Mouse (Mus musculus): Measurements from ENCODE around the gene Olfr235. TPM values are rescaled to one million over a fixed set of nuclear protein-coding genes. Genes with fewer than 3 reads are reported as not detected.
"Not testable (repeated sequence)": the region's sequence is repeated elsewhere in the genome, so short reads cannot be mapped to it uniquely, and the experiment has no call there.

Gene Olfr235
- not detected in 2 replicates for polyA plus RNA-seq (2012; rRNA removed)
- not detected in 2 replicates for polyA plus RNA-seq (2014; fragmentation: Nextera tagmentation; extraction: Ambion mirVana)

DNA sequence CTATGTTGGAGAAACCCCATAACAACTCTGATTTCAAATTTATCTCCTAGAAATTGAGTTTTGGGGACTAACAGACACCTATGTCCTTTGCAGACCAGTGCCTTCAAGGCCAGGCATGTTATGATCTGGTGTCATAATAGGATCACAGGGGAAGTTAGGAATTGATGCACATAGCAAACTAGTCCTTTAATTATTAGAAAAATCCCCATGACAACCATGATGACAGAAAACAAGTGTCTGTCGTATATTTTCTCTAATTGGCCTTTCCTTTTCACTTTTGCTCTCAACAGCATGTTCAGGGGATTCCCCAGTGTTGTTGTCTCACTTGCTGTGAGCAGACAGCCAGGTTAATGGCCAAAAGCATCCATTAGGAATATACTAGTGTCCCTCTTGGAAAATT is at the start of gene Olfr235:
Gene Olfr235 (plus strand): TSS at position 301 of the 400 bp plus-strand sequence.
- 77% methylated on average over 1 of the region's 1 CpGs for WGBS
- no peaks in the 10 kb centered on the region for H3K36me3 ChIP-seq (ENCODE audit: control insufficient read depth, insufficient read depth, low read length)
- no peaks in the 10 kb centered on the region for H3K27me3 ChIP-seq (ENCODE audit: control insufficient read depth, insufficient read depth, low read length)
- no peak for DNase-seq (ENCODE audit: low spot score)
- TF ChIP-seq POLR2A (IDR thresholded peaks at IDR 0.05; ENCODE audit: borderline replicate concordance, extremely low read depth, insufficient read depth, insufficient read length) = no peak
- no peak within 1 kb of the TSS for H3K4me2 ChIP-seq (replicated peaks; ENCODE audit: low read depth, low read length, severe bottlenecking)
- no peak within 1 kb of the TSS for H3K9ac ChIP-seq (ENCODE audit: low read depth, low read length, severe bottlenecking)
- H3K4me1 ChIP-seq (ENCODE audit: control insufficient read depth, insufficient read depth, low read length) = no peaks in the 10 kb centered on the region
- H3K4me3 ChIP-seq (replicated peaks; ENCODE audit: low read length) = no peak within 1 kb of the TSS
- no peaks in the 10 kb centered on the region for H3K9me3 ChIP-seq (ENCODE audit: control insufficient read depth, low read length)
- ATAC-seq (ENCODE audit: low FRiP score, low read depth) = no peak
- H3K27ac ChIP-seq (replicated peaks; ENCODE audit: low read depth, low read length) = no peak within 1 kb of the TSS

DNA sequence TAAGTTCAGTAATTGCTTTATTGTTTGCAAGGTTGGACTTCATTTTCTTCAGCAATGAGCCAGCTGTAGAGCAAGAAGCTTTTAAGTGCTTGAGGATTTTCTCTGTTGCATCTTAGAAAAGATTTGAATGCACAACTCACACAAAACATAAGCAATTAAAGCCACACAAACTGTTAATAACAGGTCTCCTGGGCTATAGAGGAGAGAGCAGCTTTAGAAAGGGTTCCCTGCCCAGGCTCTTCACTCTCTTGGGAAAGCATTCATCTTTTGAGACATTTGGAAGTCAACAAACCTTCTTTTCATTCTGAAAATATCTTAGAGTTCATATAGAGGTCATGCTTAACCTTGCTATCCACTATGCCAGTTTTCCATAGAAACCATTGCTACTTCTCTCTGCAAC is 28.3 kb upstream of the Olfr235 start, which contains the start of gene Olfr1432:
Gene Olfr1432 (minus strand): TSS at position 101 of the 400 bp plus-strand sequence.
- H3K9ac ChIP-seq (ENCODE audit: low read depth, low read length, severe bottlenecking); H3K27me3 ChIP-seq (ENCODE audit: control insufficient read depth, insufficient read depth, low read length); H3K36me3 ChIP-seq (ENCODE audit: control insufficient read depth, insufficient read depth, low read length); DNase-seq (ENCODE audit: low spot score); ATAC-seq (ENCODE audit: low FRiP score, low read depth); H3K4me3 ChIP-seq (replicated peaks; ENCODE audit: low read length); H3K27ac ChIP-seq (replicated peaks; ENCODE audit: low read depth, low read length); H3K9me3 ChIP-seq (ENCODE audit: control insufficient read depth, low read length); H3K4me2 ChIP-seq (replicated peaks; ENCODE audit: low read depth, low read length, severe bottlenecking); H3K4me1 ChIP-seq (ENCODE audit: control insufficient read depth, insufficient read depth, low read length): not testable (repeated sequence)

DNA sequence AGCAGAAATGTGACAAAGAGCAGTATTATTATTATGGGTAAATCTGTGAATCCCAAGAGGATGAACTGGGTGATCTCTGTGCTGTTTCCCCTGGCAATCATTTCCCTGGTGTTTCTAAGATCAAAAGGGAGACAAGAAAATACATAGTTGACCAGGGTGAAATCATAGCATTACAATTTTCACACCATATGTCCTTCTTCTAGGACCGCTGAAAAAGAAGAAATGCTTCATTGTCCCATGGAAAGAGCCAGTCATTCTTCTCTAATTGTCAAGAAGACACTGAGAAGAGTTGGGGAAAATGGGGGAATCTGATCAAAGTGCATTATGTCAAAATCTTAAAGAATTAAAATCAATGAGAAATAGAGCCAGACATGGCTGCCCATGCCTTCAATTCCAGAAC is 19.3 kb upstream of the Olfr235 start, which contains the start of gene Olfr262:
Gene Olfr262 (minus strand): TSS at position 101 of the 400 bp plus-strand sequence.
- 76% methylated on average over 1 of the region's 1 CpGs for WGBS

DNA sequence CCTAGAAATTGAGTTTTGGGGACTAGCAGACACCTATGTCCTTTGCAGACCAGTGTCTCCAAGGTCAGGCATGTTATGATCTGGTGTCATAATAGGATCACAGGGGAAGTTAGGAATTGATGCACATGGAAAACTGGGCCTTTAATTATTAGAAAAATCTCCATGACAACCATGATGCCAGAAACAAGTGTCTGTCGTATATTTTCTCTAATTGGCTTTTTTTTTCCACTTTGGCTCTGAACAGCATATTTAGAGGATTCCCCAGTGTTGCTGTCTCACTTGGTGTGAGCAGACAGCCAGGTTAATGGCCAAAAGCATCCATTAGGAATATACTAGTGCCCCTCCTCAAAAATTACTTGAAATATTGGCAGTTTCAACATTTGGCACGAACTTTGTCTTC is 18.7 kb downstream of the Olfr235 start, which contains the start of gene Olfr1434:
Gene Olfr1434 (plus strand): TSS at position 301 of the 400 bp plus-strand sequence.
- H3K9me3 ChIP-seq (ENCODE audit: control insufficient read depth, low read length) = no peaks in the 10 kb centered on the region
- H3K4me1 ChIP-seq (ENCODE audit: control insufficient read depth, insufficient read depth, low read length) = no peaks in the 10 kb centered on the region
- DNase-seq (ENCODE audit: low spot score) (no peak), ATAC-seq (ENCODE audit: low FRiP score, low read depth) (no peak)
- no peak for TF ChIP-seq POLR2A (IDR thresholded peaks at IDR 0.05; ENCODE audit: borderline replicate concordance, extremely low read depth, insufficient read depth, insufficient read length)
- H3K27ac ChIP-seq (replicated peaks; ENCODE audit: low read depth, low read length) = no peak within 1 kb of the TSS
- H3K4me3 ChIP-seq (replicated peaks; ENCODE audit: low read length) = no peak within 1 kb of the TSS
- H3K4me2 ChIP-seq (replicated peaks; ENCODE audit: low read depth, low read length, severe bottlenecking) = no peak within 1 kb of the TSS
- H3K27me3 ChIP-seq (ENCODE audit: control insufficient read depth, insufficient read depth, low read length) = no peaks in the 10 kb centered on the region
- H3K9ac ChIP-seq (ENCODE audit: low read depth, low read length, severe bottlenecking) = no peak within 1 kb of the TSS
- no peaks in the 10 kb centered on the region for H3K36me3 ChIP-seq (ENCODE audit: control insufficient read depth, insufficient read depth, low read length)
- 73% methylated on average over 2 of the region's 2 CpGs for WGBS

More for the DNA sequence above, 19.3 kb upstream of the Olfr235 start, which contains the start of gene Olfr262:
- no peak for TF ChIP-seq POLR2A (IDR thresholded peaks at IDR 0.05; ENCODE audit: borderline replicate concordance, extremely low read depth, insufficient read depth, insufficient read length)
- Histone ChIP-seq H3K4me2 (replicated peaks; ENCODE audit: low read depth, low read length, severe bottlenecking) (no peak within 1 kb of the TSS), H3K4me1 (ENCODE audit: control insufficient read depth, insufficient read depth, low read length) (no peaks in the 10 kb centered on the region), H3K9ac (ENCODE audit: low read depth, low read length, severe bottlenecking) (no peak within 1 kb of the TSS), H3K36me3 (ENCODE audit: control insufficient read depth, insufficient read depth, low read length) (no peaks in the 10 kb centered on the region), H3K27ac (replicated peaks; ENCODE audit: low read depth, low read length) (no peak within 1 kb of the TSS), H3K4me3 (replicated peaks; ENCODE audit: low read length) (no peak within 1 kb of the TSS), H3K27me3 (ENCODE audit: control insufficient read depth, insufficient read depth, low read length) (no peaks in the 10 kb centered on the region), H3K9me3 (ENCODE audit: control insufficient read depth, low read length) (no peaks in the 10 kb centered on the region)
- no peak for DNase-seq (ENCODE audit: low spot score)
- no peak for ATAC-seq (ENCODE audit: low FRiP score, low read depth)

DNA sequence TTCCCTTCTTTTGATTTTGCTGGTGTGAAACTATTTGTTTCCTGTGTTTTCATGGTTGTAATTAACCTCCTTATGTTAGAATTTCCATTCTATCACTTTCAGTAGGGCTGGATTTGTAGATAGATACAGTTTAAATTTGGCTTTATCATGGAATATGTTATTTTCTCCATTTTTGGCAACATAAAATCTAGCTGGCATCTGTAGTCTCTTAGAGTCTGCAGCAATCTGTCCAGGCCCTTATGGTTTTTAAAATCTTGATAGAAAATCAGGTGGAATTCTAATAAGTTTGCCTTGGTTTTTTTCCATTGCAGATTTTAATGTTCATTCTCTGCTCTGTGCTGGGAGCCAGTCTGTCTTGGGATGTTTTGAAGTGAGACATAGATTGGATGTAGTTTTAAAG is 32.1 kb downstream of the Olfr235 start:
- H3K9ac ChIP-seq (ENCODE audit: low read depth, low read length, severe bottlenecking) = no peak overlapping the region
- no peaks in the 10 kb centered on the region for H3K27me3 ChIP-seq (ENCODE audit: control insufficient read depth, insufficient read depth, low read length)
- H3K27ac ChIP-seq (replicated peaks; ENCODE audit: low read depth, low read length) = no peak overlapping the region
- no peak overlapping the region for H3K4me3 ChIP-seq (replicated peaks; ENCODE audit: low read length)
- DNase-seq (ENCODE audit: low spot score) (no peak), ATAC-seq (ENCODE audit: low FRiP score, low read depth) (no peak)
- no peak overlapping the region for H3K4me2 ChIP-seq (replicated peaks; ENCODE audit: low read depth, low read length, severe bottlenecking)
- H3K36me3 ChIP-seq (ENCODE audit: control insufficient read depth, insufficient read depth, low read length) = no peaks in the 10 kb centered on the region
- no peaks in the 10 kb centered on the region for H3K9me3 ChIP-seq (ENCODE audit: control insufficient read depth, low read length)
- H3K4me1 ChIP-seq (ENCODE audit: control insufficient read depth, insufficient read depth, low read length) = no peaks in the 10 kb centered on the region
- TF ChIP-seq POLR2A (IDR thresholded peaks at IDR 0.05; ENCODE audit: borderline replicate concordance, extremely low read depth, insufficient read depth, insufficient read length) = no peak

DNA sequence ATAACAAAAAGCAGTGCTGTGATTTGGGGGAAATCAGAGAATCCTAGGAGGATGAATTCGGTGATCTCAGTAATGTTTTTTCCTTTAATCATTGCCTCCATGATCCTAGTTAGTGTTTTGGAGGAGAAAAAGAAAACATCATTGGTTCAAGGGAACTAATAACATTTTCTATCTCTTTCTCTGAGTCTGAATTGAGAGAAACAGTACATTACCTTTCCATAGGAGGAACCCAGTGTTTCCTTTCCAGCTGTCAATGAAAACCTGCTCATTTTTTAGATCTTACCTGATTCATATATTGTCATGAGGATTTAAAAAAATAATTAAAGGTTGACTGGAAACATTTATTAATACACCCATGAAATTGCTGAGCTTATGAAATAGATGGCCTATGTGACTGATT is 38.2 kb downstream of the Olfr235 start, which contains the start of gene Olfr1436:
Gene Olfr1436 (minus strand): TSS at position 101 of the 400 bp plus-strand sequence.
- not testable (repeated sequence) for H3K9me3 ChIP-seq (ENCODE audit: control insufficient read depth, low read length); DNase-seq (ENCODE audit: low spot score); H3K9ac ChIP-seq (ENCODE audit: low read depth, low read length, severe bottlenecking); H3K4me3 ChIP-seq (replicated peaks; ENCODE audit: low read length); H3K27ac ChIP-seq (replicated peaks; ENCODE audit: low read depth, low read length); H3K4me1 ChIP-seq (ENCODE audit: control insufficient read depth, insufficient read depth, low read length); ATAC-seq (ENCODE audit: low FRiP score, low read depth); H3K27me3 ChIP-seq (ENCODE audit: control insufficient read depth, insufficient read depth, low read length); H3K4me2 ChIP-seq (replicated peaks; ENCODE audit: low read depth, low read length, severe bottlenecking); H3K36me3 ChIP-seq (ENCODE audit: control insufficient read depth, insufficient read depth, low read length)
- WGBS = 88% methylated on average over 1 of the region's 1 CpGs

Other genes starting within 250 kb of the Olfr235 start
- gene Olfr1423, start 219.7 kb upstream of the Olfr235 start, polyA plus RNA-seq (2012; rRNA removed) = not detected in 2 replicates
- not detected in 2 replicates for gene Olfr1423, start 219.7 kb upstream of the Olfr235 start, polyA plus RNA-seq (2014; fragmentation: Nextera tagmentation; extraction: Ambion mirVana)
- not detected in 2 replicates for gene Olfr1424, start 198.3 kb upstream of the Olfr235 start, polyA plus RNA-seq (2012; rRNA removed)
- not detected in 2 replicates for gene Olfr1424, start 198.3 kb upstream of the Olfr235 start, polyA plus RNA-seq (2014; fragmentation: Nextera tagmentation; extraction: Ambion mirVana)
- gene Olfr1425, start 183.3 kb upstream of the Olfr235 start, polyA plus RNA-seq (2012; rRNA removed) = not detected in 2 replicates
- not detected in 2 replicates for gene Olfr1425, start 183.3 kb upstream of the Olfr235 start, polyA plus RNA-seq (2014; fragmentation: Nextera tagmentation; extraction: Ambion mirVana)
- not detected in 2 replicates for gene Olfr1426, start 169.0 kb upstream of the Olfr235 start, polyA plus RNA-seq (2012; rRNA removed)
- gene Olfr1426, start 169.0 kb upstream of the Olfr235 start, polyA plus RNA-seq (2014; fragmentation: Nextera tagmentation; extraction: Ambion mirVana) = not detected in 2 replicates
- gene Olfr1427, start 157.7 kb upstream of the Olfr235 start, polyA plus RNA-seq (2012; rRNA removed) = not detected in 2 replicates
- gene Olfr1427, start 157.7 kb upstream of the Olfr235 start, polyA plus RNA-seq (2014; fragmentation: Nextera tagmentation; extraction: Ambion mirVana) = not detected in 2 replicates
- not detected in 2 replicates for gene Olfr1428, start 145.1 kb upstream of the Olfr235 start, polyA plus RNA-seq (2012; rRNA removed)
- gene Olfr1428, start 145.1 kb upstream of the Olfr235 start, polyA plus RNA-seq (2014; fragmentation: Nextera tagmentation; extraction: Ambion mirVana) = not detected in 2 replicates
- gene Olfr76, start 137.8 kb upstream of the Olfr235 start, polyA plus RNA-seq (2012; rRNA removed) = not detected in 2 replicates
- gene Olfr76, start 137.8 kb upstream of the Olfr235 start, polyA plus RNA-seq (2014; fragmentation: Nextera tagmentation; extraction: Ambion mirVana) = not detected in 2 replicates
- not detected in 2 replicates for gene Olfr1555-ps1, start 90.9 kb upstream of the Olfr235 start, polyA plus RNA-seq (2012; rRNA removed)
- gene Olfr1555-ps1, start 90.9 kb upstream of the Olfr235 start, polyA plus RNA-seq (2014; fragmentation: Nextera tagmentation; extraction: Ambion mirVana) = not detected in 2 replicates
- not detected in 2 replicates for gene Olfr1431, start 60.4 kb upstream of the Olfr235 start, polyA plus RNA-seq (2012; rRNA removed)
- not detected in 2 replicates for gene Olfr1431, start 60.4 kb upstream of the Olfr235 start, polyA plus RNA-seq (2014; fragmentation: Nextera tagmentation; extraction: Ambion mirVana)
- not detected in 2 replicates for gene Olfr1432, start 28.4 kb upstream of the Olfr235 start, polyA plus RNA-seq (2012; rRNA removed)
- gene Olfr1432, start 28.4 kb upstream of the Olfr235 start, polyA plus RNA-seq (2014; fragmentation: Nextera tagmentation; extraction: Ambion mirVana) = not detected in 2 replicates
- not detected in 2 replicates for gene Olfr262, start 19.4 kb upstream of the Olfr235 start, polyA plus RNA-seq (2012; rRNA removed)
- gene Olfr262, start 19.4 kb upstream of the Olfr235 start, polyA plus RNA-seq (2014; fragmentation: Nextera tagmentation; extraction: Ambion mirVana) = not detected in 2 replicates
- gene Olfr1434, start 18.8 kb downstream of the Olfr235 start, polyA plus RNA-seq (2012; rRNA removed) = not detected in 2 replicates
- not detected in 2 replicates for gene Olfr1434, start 18.8 kb downstream of the Olfr235 start, polyA plus RNA-seq (2014; fragmentation: Nextera tagmentation; extraction: Ambion mirVana)
- gene Olfr1436, start 38.1 kb downstream of the Olfr235 start, polyA plus RNA-seq (2012; rRNA removed) = not detected in 2 replicates
- not detected in 2 replicates for gene Olfr1436, start 38.1 kb downstream of the Olfr235 start, polyA plus RNA-seq (2014; fragmentation: Nextera tagmentation; extraction: Ambion mirVana)
- gene Olfr1437, start 64.1 kb downstream of the Olfr235 start, polyA plus RNA-seq (2012; rRNA removed) = not detected in 2 replicates
- not detected in 2 replicates for gene Olfr1437, start 64.1 kb downstream of the Olfr235 start, polyA plus RNA-seq (2014; fragmentation: Nextera tagmentation; extraction: Ambion mirVana)
- gene Olfr1438-ps1, start 74.9 kb downstream of the Olfr235 start, polyA plus RNA-seq (2012; rRNA removed) = not detected in 2 replicates
- not detected in 2 replicates for gene Olfr1438-ps1, start 74.9 kb downstream of the Olfr235 start, polyA plus RNA-seq (2014; fragmentation: Nextera tagmentation; extraction: Ambion mirVana)
- not detected in 2 replicates for gene Olfr1440, start 126.2 kb downstream of the Olfr235 start, polyA plus RNA-seq (2012; rRNA removed)
- gene Olfr1440, start 126.2 kb downstream of the Olfr235 start, polyA plus RNA-seq (2014; fragmentation: Nextera tagmentation; extraction: Ambion mirVana) = not detected in 2 replicates
- not detected in 2 replicates for gene Olfr1441, start 156.4 kb downstream of the Olfr235 start, polyA plus RNA-seq (2012; rRNA removed)
- not detected in 2 replicates for gene Olfr1441, start 156.4 kb downstream of the Olfr235 start, polyA plus RNA-seq (2014; fragmentation: Nextera tagmentation; extraction: Ambion mirVana)
- not detected in 2 replicates for gene Pfpl, start 166.9 kb downstream of the Olfr235 start, polyA plus RNA-seq (2012; rRNA removed)
- gene Pfpl, start 166.9 kb downstream of the Olfr235 start, polyA plus RNA-seq (2014; fragmentation: Nextera tagmentation; extraction: Ambion mirVana) = not detected in 2 replicates
- gene Mpeg1, start 199.7 kb downstream of the Olfr235 start, polyA plus RNA-seq (2012; rRNA removed) = 3.5 and 3.6 TPM in 2 replicates
- gene Mpeg1, start 199.7 kb downstream of the Olfr235 start, polyA plus RNA-seq (2014; fragmentation: Nextera tagmentation; extraction: Ambion mirVana) = 0.92 and 1.00 TPM in 2 replicates
- gene Dtx4, start 240.4 kb downstream of the Olfr235 start, polyA plus RNA-seq (2012; rRNA removed) = 10.3 and 10.6 TPM in 2 replicates
- gene Dtx4, start 240.4 kb downstream of the Olfr235 start, polyA plus RNA-seq (2014; fragmentation: Nextera tagmentation; extraction: Ambion mirVana) = 10.4 TPM in 2 replicates